Mouse (Mus musculus): ENCODE measurements around the gene Atp1a4. TPM values are rescaled to one million over a fixed set of nuclear protein-coding genes. Genes with fewer than 3 reads are reported as not detected.

Gene Atp1a4
- polyA plus RNA-seq, 1 experiment = not detected

DNA sequence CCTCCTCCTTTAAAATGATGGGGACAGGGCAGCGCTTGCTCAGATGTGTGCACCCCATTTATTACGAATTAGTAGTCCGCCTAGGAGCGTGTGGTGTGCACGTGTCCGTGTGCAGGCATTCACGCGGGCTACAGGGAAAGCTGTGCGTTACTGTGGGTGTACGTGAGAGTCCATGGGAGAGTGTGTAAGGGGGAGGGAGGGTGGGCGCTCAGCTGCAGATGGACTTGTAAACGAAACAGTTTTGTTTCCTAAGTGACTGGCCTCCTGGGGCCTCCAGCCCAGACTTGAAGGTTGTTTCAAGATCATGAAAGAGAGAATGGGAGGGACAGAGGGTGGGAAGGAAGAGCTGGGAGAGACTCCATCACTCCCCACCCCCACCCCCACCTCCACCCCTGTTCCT lies 43.0 kb upstream of the Atp1a4 start:
- peaks cover 7% of the 10 kb centered on the region for H3K4me1 ChIP-seq (ENCODE audit: control insufficient read depth, insufficient read depth, low read length)
- no peak overlapping the region for H3K27ac ChIP-seq (ENCODE audit: control insufficient read depth, insufficient read depth, low read depth, low read length, poor library complexity)
- H3K4me3 ChIP-seq (replicated peaks; ENCODE audit: control insufficient read depth, low read depth, low read length) = no peak overlapping the region
- WGBS = 84% methylated on average over 12 of the region's 12 CpGs
- TF ChIP-seq CTCF (IDR thresholded peaks at IDR 0.05; ENCODE audit: control insufficient read depth, insufficient read depth, low read length) (no peak), POLR2A (IDR thresholded peaks at IDR 0.05; ENCODE audit: borderline replicate concordance, control insufficient read depth, low read depth, low read length) (no peak)

DNA sequence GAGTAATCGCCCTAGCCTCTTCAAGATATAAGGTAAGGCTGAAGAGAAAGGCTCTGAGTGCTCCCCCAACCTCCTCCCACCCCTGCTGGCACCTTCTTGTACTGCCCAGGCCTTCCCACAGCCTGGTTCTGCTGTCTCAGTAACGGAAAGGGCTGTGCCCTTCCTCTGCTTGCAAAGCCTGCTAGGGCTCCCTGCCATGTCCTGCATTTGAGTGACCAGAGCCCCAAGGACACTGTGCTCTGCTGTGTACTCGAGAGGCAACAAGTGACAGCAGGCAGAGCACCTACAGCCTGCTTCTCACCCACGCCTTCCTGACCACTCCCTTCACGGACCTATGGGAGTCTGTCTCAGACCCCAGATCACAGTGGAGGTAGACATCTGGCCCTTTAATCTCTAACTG lies 42.0 kb upstream of the Atp1a4 start:
- Histone ChIP-seq H3K27ac (ENCODE audit: control insufficient read depth, insufficient read depth, low read depth, low read length, poor library complexity) (no peak overlapping the region), H3K4me3 (replicated peaks; ENCODE audit: control insufficient read depth, low read depth, low read length) (no peak overlapping the region), H3K4me1 (ENCODE audit: control insufficient read depth, insufficient read depth, low read length) (peaks cover 2% of the 10 kb centered on the region; the same call in 1 of the 2 replicates)
- no peak for TF ChIP-seq CTCF (IDR thresholded peaks at IDR 0.05; ENCODE audit: control insufficient read depth, insufficient read depth, low read length)
- TF ChIP-seq POLR2A (IDR thresholded peaks at IDR 0.05; ENCODE audit: borderline replicate concordance, control insufficient read depth, low read depth, low read length) = no peak
- WGBS = 59% methylated on average over 5 of the region's 5 CpGs

DNA sequence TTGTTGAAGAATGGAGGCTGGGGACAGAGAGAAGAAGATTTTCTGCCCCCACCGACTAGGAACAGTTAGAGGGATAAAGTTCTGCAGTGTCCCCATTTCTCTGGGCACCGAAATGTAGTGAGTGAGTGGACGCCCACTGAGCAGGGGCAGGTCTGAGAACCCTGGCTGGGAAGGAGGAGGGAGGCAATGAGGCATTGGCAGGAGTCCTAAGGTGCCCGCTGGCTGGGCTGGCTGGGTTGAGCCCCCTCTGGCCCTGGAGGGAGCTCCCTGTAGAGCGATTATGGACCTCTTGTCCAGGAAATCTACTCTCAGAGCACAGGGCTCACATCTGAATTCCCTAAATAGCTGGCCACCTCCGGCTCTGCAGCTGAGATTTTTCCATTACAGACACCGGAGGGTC lies 41.3 kb upstream of the Atp1a4 start:
- no peaks in the 10 kb centered on the region; the same call in 1 of the 2 replicates for H3K4me1 ChIP-seq (ENCODE audit: control insufficient read depth, insufficient read depth, low read length)
- H3K27ac ChIP-seq (ENCODE audit: control insufficient read depth, insufficient read depth, low read depth, low read length, poor library complexity) = no peak overlapping the region
- no peak overlapping the region for H3K4me3 ChIP-seq (replicated peaks; ENCODE audit: control insufficient read depth, low read depth, low read length)
- 78% methylated on average over 7 of the region's 7 CpGs for WGBS
- TF ChIP-seq CTCF (IDR thresholded peaks at IDR 0.05; ENCODE audit: control insufficient read depth, insufficient read depth, low read length) (no peak), POLR2A (IDR thresholded peaks at IDR 0.05; ENCODE audit: borderline replicate concordance, control insufficient read depth, low read depth, low read length) (no peak)

DNA sequence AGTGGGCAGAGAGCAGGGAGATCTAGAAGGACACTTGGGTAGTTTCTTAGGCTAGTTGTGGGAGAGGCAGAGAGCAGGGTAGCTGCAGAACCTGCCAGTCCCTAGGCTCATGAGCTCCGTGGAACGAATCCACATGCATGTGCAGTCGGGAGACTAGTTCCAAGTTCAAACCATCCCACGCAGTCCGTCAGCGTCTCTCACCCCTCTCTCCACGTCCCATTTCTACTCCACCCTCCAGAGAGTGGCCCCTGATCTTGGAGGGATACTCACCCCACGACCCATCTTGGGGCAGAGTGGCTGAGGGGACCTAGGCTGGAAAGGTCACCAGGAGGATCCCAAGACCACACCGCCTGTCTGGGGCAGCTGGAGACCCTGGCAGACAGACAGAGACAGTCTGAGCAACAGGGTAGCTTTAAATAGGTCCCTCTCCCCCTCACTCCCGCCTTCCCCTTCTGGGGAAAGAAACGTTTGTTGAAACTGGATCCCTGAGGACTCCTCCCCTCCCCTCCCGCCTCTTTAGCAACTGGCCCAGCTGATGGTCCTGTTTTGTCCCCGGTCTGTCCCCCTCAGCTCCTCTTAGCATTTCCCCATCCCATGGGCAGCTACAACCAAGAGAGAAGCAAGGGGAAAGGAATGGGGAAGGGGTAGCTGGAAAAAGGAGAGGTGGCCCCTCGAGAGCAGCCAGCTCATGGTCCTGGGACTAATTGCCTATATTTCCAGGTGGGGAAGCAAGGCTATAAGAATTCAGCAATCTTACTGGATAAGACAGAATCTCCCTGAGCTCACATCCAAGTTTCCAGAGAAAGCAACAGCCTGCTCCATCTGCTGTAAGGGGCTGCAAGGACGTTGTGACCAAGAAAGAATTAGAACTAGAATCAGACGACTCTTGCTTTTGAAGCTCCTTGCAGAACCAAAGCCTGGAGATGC lies 39.7 kb upstream of the Atp1a4 start, which contains the start of gene Atp1a2:
Atp1a2 (minus strand) TSS at position 454 of the 927 bp plus-strand sequence.
- WGBS = 59% methylated on average over 16 of the region's 16 CpGs
- Histone ChIP-seq H3K4me3 (replicated peaks; ENCODE audit: control insufficient read depth, low read depth, low read length) (no peak within 1 kb of the TSS), H3K27ac (ENCODE audit: control insufficient read depth, insufficient read depth, low read depth, low read length, poor library complexity) (no peak within 1 kb of the TSS), H3K4me1 (ENCODE audit: control insufficient read depth, insufficient read depth, low read length) (no peaks in the 10 kb centered on the region; the same call in 1 of the 2 replicates)
- TF ChIP-seq POLR2A (IDR thresholded peaks at IDR 0.05; ENCODE audit: borderline replicate concordance, control insufficient read depth, low read depth, low read length) = no peak
- TF ChIP-seq CTCF (IDR thresholded peaks at IDR 0.05; ENCODE audit: control insufficient read depth, insufficient read depth, low read length) = no peak

DNA sequence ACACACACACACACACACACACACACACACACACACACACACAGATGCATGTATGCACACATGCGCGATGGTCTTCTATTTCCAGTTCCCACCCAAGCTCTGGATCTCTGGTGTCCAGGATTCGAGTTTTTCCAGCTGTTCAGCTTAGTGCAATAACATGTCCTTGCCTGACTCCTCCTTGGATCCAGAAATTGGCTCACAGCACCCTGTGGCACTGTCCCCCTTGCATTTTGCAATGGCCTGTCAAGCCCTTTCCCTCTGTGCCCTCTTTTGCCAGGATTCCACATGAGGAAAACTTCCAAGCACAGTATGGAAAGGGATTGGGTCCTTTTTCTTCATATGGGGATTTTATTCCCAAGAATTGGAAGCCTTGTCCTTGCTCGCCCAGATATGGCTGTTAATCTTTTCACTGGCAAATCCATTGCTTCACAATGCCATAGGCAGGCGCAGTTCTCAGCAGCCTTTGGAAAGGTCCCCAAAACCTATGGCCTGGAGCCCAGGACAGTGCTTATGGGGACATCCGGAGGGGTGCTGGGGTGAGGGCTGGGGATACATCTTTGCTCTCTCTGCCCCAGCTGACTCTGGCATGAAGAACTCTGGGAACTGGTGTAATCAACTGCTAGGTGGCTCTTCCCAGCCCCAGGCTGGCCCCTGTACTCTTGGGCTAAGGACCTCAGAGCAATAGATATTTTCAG lies 38.7 kb upstream of the Atp1a4 start:
- Histone ChIP-seq H3K4me1 (ENCODE audit: control insufficient read depth, insufficient read depth, low read length) (no peaks in the 10 kb centered on the region), H3K4me3 (replicated peaks; ENCODE audit: control insufficient read depth, low read depth, low read length) (no peak overlapping the region), H3K27ac (ENCODE audit: control insufficient read depth, insufficient read depth, low read depth, low read length, poor library complexity) (no peak overlapping the region)
- 76% methylated on average over 6 of the region's 6 CpGs for whole genome bisulfite sequencing
- TF ChIP-seq POLR2A (IDR thresholded peaks at IDR 0.05; ENCODE audit: borderline replicate concordance, control insufficient read depth, low read depth, low read length) (no peak), CTCF (IDR thresholded peaks at IDR 0.05; ENCODE audit: control insufficient read depth, insufficient read depth, low read length) (no peak)

DNA sequence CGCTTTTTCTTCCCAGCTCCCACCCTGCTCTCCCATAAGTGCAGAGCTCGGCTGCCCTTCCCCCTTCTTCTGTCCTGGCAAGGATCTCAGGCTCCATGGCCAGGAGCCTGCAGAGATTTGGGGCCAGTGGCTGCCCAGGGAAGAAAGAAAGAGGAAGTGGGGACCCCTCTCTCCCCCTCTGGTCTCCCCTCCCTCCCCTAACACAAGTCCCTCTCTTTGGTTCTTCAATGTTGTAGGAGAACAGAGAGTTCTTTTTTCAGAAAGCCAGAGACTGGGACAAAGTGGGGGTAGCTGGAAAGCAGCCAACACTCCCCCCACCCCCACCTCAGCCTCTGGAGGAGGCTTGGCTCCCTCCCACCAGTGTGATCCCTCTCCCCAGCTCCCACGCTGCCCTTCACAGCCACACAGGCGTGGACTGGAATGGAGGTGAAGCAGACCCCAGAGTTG lies 37.6 kb upstream of the Atp1a4 start:
- no peak overlapping the region for H3K27ac ChIP-seq (ENCODE audit: control insufficient read depth, insufficient read depth, low read depth, low read length, poor library complexity)
- TF ChIP-seq POLR2A (IDR thresholded peaks at IDR 0.05; ENCODE audit: borderline replicate concordance, control insufficient read depth, low read depth, low read length) (no peak), CTCF (IDR thresholded peaks at IDR 0.05; ENCODE audit: control insufficient read depth, insufficient read depth, low read length) (no peak)
- 75% methylated on average over 4 of the region's 4 CpGs for WGBS
- no peak overlapping the region for H3K4me3 ChIP-seq (replicated peaks; ENCODE audit: control insufficient read depth, low read depth, low read length)
- no peaks in the 10 kb centered on the region for H3K4me1 ChIP-seq (ENCODE audit: control insufficient read depth, insufficient read depth, low read length)

DNA sequence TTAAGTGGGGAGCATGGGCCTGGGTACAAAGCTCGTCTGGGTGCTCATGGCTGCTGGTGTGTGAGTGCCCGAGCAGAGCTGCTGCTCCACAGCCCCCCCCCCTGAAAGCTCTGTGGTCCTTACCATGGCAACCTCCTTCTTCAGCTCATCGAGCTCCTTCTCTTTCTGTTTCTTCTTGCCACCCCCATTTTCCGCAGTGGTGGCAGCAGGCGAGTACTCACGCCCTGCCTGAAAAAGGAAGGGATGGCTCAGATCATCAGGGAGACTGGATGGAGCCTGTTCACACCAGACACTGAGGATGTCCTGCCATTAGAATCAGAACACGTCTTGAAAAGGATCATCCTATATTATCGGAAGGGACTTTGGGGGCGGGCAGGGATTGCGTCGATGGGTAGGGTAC lies 35.2 kb upstream of the Atp1a4 start:
- 83% methylated on average over 11 of the region's 11 CpGs for WGBS
- TF ChIP-seq CTCF (IDR thresholded peaks at IDR 0.05; ENCODE audit: control insufficient read depth, insufficient read depth, low read length) = no peak
- TF ChIP-seq POLR2A (IDR thresholded peaks at IDR 0.05; ENCODE audit: borderline replicate concordance, control insufficient read depth, low read depth, low read length) = no peak
- Histone ChIP-seq H3K27ac (ENCODE audit: control insufficient read depth, insufficient read depth, low read depth, low read length, poor library complexity) (no peak overlapping the region), H3K4me1 (ENCODE audit: control insufficient read depth, insufficient read depth, low read length) (no peaks in the 10 kb centered on the region), H3K4me3 (replicated peaks; ENCODE audit: control insufficient read depth, low read depth, low read length) (no peak overlapping the region)

DNA sequence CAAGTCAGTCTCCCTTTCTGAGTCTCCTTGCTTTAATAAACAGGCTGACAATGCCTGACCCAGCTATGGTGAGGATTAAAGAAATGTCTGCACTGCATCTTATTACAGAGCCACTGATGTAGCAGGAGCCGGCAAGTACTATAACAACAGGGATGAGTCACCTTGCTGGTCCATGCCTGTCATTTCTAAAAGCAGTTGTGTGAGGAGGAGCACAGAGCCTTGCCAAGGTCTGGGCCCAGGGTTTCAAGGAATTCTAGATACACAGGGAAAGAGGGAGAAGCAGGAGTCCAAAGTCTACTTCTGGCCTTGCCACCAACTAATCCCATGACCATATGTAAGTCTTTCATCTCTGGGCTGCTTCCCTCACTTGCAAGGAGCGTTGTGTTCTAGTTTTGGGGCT lies 34.7 kb upstream of the Atp1a4 start:
- 90% methylated on average over 2 of the region's 2 CpGs for WGBS
- Histone ChIP-seq H3K27ac (ENCODE audit: control insufficient read depth, insufficient read depth, low read depth, low read length, poor library complexity) (no peak overlapping the region), H3K4me1 (ENCODE audit: control insufficient read depth, insufficient read depth, low read length) (no peaks in the 10 kb centered on the region), H3K4me3 (replicated peaks; ENCODE audit: control insufficient read depth, low read depth, low read length) (no peak overlapping the region)
- TF ChIP-seq CTCF (IDR thresholded peaks at IDR 0.05; ENCODE audit: control insufficient read depth, insufficient read depth, low read length) = no peak
- no peak for TF ChIP-seq POLR2A (IDR thresholded peaks at IDR 0.05; ENCODE audit: borderline replicate concordance, control insufficient read depth, low read depth, low read length)

All from bone marrow, adult 2 months (tissue).